Mouse (Mus musculus): ENCODE data around the gene Cxcl3. TPM values are rescaled to one million over a fixed set of nuclear protein-coding genes. Genes with fewer than 3 reads are reported as not detected.

The Cxcl3 gene
- not detected in 2 replicates for polyA plus RNA-seq (2016; fragmentation: Nextera tagmentation; extraction: Ambion mirVana)

- peak within 1 kb of the TSS; percentile 32 for H3K4me3 ChIP-seq (replicated peaks)
- no peaks in the 10 kb centered on the region for H3K9me3 ChIP-seq
- H3K27ac ChIP-seq, result no peak within 1 kb of the TSS
- peaks cover 3% of the 10 kb centered on the region; the same call in 1 of the 2 replicates for H3K4me1 ChIP-seq
- 17% methylated on average over 26 of the region's 26 CpGs for WGBS
- H3K36me3 ChIP-seq (replicated peaks), result no peaks in the 10 kb centered on the region
- peak; percentile 89 for ATAC-seq (ENCODE audit: low FRiP score)
- H3K27me3 ChIP-seq, result no peaks in the 10 kb centered on the region
- H3K4me2 ChIP-seq, result peak within 1 kb of the TSS; percentile 67
- no peak within 1 kb of the TSS for H3K9ac ChIP-seq
Measured at GRCm38 (mm10) chr5:90785659-90786588, at the start of gene Cxcl3. Gene Cxcl3 (plus strand): TSS chr5:90786103.

- no peaks in the 10 kb centered on the region for H3K4me1 ChIP-seq
- no peaks in the 10 kb centered on the region for H3K27me3 ChIP-seq
- no peak for ATAC-seq (ENCODE audit: low FRiP score)
- no peaks in the 10 kb centered on the region for H3K9me3 ChIP-seq
- H3K36me3 ChIP-seq (replicated peaks), result no peaks in the 10 kb centered on the region
- 89% methylated on average over 4 of the region's 4 CpGs for WGBS
- H3K4me2 ChIP-seq, result no peak overlapping the region
- H3K27ac ChIP-seq, result no peak overlapping the region
- H3K4me3 ChIP-seq (replicated peaks), result no peak overlapping the region
- H3K9ac ChIP-seq, result no peak overlapping the region
Measured at GRCm38 (mm10) chr5:90742029-90742428, 43.9 kb upstream of the Cxcl3 start.

DNA sequence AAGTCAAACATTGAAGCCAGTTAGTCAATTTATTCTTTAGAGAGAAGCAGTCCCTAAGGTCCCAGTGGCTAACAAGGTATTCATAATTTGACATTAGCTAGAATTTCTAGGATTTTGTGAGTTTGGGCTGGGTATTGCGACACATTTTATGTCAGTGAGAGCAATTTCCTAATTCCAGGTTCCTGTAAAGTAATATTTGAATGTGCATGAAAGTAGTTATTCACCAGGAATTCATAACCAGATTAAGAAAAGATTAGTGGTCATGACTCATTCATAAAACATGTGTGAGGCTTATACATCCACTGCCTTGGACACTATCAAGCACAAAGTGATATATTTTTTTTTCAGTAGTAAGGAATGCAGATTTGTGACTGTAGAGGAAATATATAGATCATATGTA lies 32.0 kb upstream of the Cxcl3 start:
- peaks cover 18% of the 10 kb centered on the region for H3K4me1 ChIP-seq
- peaks cover 10% of the 10 kb centered on the region for H3K27me3 ChIP-seq
- H3K4me3 ChIP-seq (replicated peaks), result no peak overlapping the region
- no peak overlapping the region for H3K27ac ChIP-seq
- H3K4me2 ChIP-seq, result no peak overlapping the region
- WGBS, result 97% methylated on average over 1 of the region's 1 CpGs
- H3K36me3 ChIP-seq (replicated peaks), result no peaks in the 10 kb centered on the region
- H3K9me3 ChIP-seq, result no peaks in the 10 kb centered on the region
- no peak overlapping the region for H3K9ac ChIP-seq
- ATAC-seq (ENCODE audit: low FRiP score), result no peak

DNA sequence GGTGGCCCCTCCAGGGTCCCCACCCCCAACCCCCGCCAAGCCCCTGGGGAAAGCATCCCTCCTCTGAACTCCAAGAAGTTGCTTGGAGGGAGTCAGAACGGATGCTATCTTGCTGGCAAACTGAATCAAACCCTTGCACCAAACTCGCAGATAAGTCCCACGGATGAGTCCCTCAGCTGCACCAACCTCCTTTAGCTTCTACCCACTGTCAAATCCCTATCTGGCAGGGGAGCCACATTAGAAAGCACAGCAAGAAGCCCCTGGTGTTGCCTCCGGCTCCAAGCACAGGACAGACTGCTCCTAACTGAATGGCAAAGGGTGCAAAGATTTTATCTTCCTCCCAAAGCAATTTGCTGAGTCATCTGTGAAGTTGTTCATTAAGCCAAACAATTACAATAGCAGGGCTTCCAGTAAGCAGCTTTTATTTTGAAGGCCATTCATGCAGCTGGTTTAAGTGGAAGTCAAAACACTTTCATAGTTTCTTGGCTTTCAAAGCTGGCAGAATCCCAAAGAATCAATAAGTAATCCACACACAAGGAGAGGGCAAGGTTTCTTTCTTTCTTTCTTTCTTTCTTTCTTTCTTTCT lies 27.8 kb upstream of the Cxcl3 start:
- peaks cover 24% of the 10 kb centered on the region for H3K27me3 ChIP-seq
- H3K27ac ChIP-seq, result no peak overlapping the region
- no peak for ATAC-seq (ENCODE audit: low FRiP score)
- peaks cover 27% of the 10 kb centered on the region for H3K4me1 ChIP-seq
- no peaks in the 10 kb centered on the region for H3K36me3 ChIP-seq (replicated peaks)
- 32% methylated on average over 5 of the region's 5 CpGs for WGBS
- H3K9ac ChIP-seq, result no peak overlapping the region
- H3K4me3 ChIP-seq (replicated peaks), result no peak overlapping the region
- H3K4me2 ChIP-seq, result no peak overlapping the region
- H3K9me3 ChIP-seq, result no peaks in the 10 kb centered on the region

- H3K27me3 ChIP-seq, result peaks cover 24% of the 10 kb centered on the region
- H3K4me3 ChIP-seq (replicated peaks), result peak within 1 kb of the TSS; percentile 42
- H3K9ac ChIP-seq, result peak within 1 kb of the TSS; percentile 40
- H3K9me3 ChIP-seq, result no peaks in the 10 kb centered on the region
- peak; percentile 70; the same call in 1 of the 2 replicates for ATAC-seq (ENCODE audit: low FRiP score)
- H3K27ac ChIP-seq, result no peak within 1 kb of the TSS
- peak within 1 kb of the TSS; percentile 74 for H3K4me2 ChIP-seq
- H3K36me3 ChIP-seq (replicated peaks), result no peaks in the 10 kb centered on the region
- 3% methylated on average over 32 of the region's 32 CpGs for WGBS
- H3K4me1 ChIP-seq, result peaks cover 27% of the 10 kb centered on the region
Measured at GRCm38 (mm10) chr5:90759077-90760065, 26.5 kb upstream of the Cxcl3 start, which contains the start of gene Cxcl5. Gene Cxcl5 (plus strand): TSS chr5:90759360.

GRCm38 (mm10) chr5:90760303-90760702 lies 25.6 kb upstream of the Cxcl3 start:
- Histone ChIP-seq H3K27ac (no peak overlapping the region), H3K4me3 (replicated peaks) (no peak overlapping the region), H3K27me3 (peaks cover 24% of the 10 kb centered on the region), H3K36me3 (replicated peaks) (no peaks in the 10 kb centered on the region), H3K9me3 (no peaks in the 10 kb centered on the region), H3K4me2 (no peak overlapping the region), H3K9ac (no peak overlapping the region), H3K4me1 (peaks cover 27% of the 10 kb centered on the region)
- no peak for ATAC-seq (ENCODE audit: low FRiP score)
- WGBS, result 51% methylated on average over 4 of the region's 4 CpGs

- Histone ChIP-seq H3K4me1 (peaks cover 27% of the 10 kb centered on the region), H3K4me3 (replicated peaks) (no peak overlapping the region), H3K9me3 (no peaks in the 10 kb centered on the region), H3K36me3 (replicated peaks) (no peaks in the 10 kb centered on the region), H3K9ac (no peak overlapping the region), H3K27me3 (peaks cover 24% of the 10 kb centered on the region), H3K27ac (no peak overlapping the region), H3K4me2 (no peak overlapping the region)
- 89% methylated on average over 2 of the region's 2 CpGs for WGBS
- ATAC-seq (ENCODE audit: low FRiP score), result no peak
Measured at GRCm38 (mm10) chr5:90760844-90761243, 25.1 kb upstream of the Cxcl3 start.

- Histone ChIP-seq H3K4me3 (replicated peaks) (no peak overlapping the region), H3K27ac (no peak overlapping the region), H3K36me3 (replicated peaks) (no peaks in the 10 kb centered on the region), H3K4me2 (no peak overlapping the region), H3K9me3 (no peaks in the 10 kb centered on the region), H3K4me1 (peaks cover 21% of the 10 kb centered on the region), H3K27me3 (peaks cover 24% of the 10 kb centered on the region), H3K9ac (no peak overlapping the region)
- 82% methylated on average over 3 of the region's 3 CpGs for WGBS
- no peak for ATAC-seq (ENCODE audit: low FRiP score)
Measured at GRCm38 (mm10) chr5:90761834-90762233, 24.1 kb upstream of the Cxcl3 start.

- Histone ChIP-seq H3K4me2 (no peak overlapping the region), H3K36me3 (replicated peaks) (no peaks in the 10 kb centered on the region), H3K9me3 (no peaks in the 10 kb centered on the region), H3K27ac (no peak overlapping the region), H3K9ac (no peak overlapping the region), H3K4me3 (replicated peaks) (no peak overlapping the region), H3K27me3 (peaks cover 12% of the 10 kb centered on the region), H3K4me1 (peaks cover 8% of the 10 kb centered on the region)
- ATAC-seq (ENCODE audit: low FRiP score), result no peak
- WGBS, result 78% methylated on average over 12 of the region's 12 CpGs
Measured at GRCm38 (mm10) chr5:90763912-90764665, 21.8 kb upstream of the Cxcl3 start.

- H3K27ac ChIP-seq, result no peak overlapping the region
- no peaks in the 10 kb centered on the region for H3K36me3 ChIP-seq (replicated peaks)
- no peaks in the 10 kb centered on the region for H3K4me1 ChIP-seq
- H3K9ac ChIP-seq, result no peak overlapping the region
- H3K4me3 ChIP-seq (replicated peaks), result no peak overlapping the region
- no peak overlapping the region for H3K4me2 ChIP-seq
- H3K9me3 ChIP-seq, result no peaks in the 10 kb centered on the region
- 82% methylated on average over 8 of the region's 8 CpGs for WGBS
- H3K27me3 ChIP-seq, result 0 out of 2 replicates have a peak, but pooled peaks cover 4% of the 10 kb centered on the region
- ATAC-seq (ENCODE audit: low FRiP score), result no peak
Measured at GRCm38 (mm10) chr5:90765821-90766606, 19.9 kb upstream of the Cxcl3 start.

GRCm38 (mm10) chr5:90768218-90768617 lies 17.7 kb upstream of the Cxcl3 start, which contains the start of gene Ppbp:
Gene Ppbp (plus strand): TSS chr5:90768518.
- Histone ChIP-seq H3K9me3 (no peaks in the 10 kb centered on the region), H3K4me1 (no peaks in the 10 kb centered on the region), H3K4me3 (replicated peaks) (no peak within 1 kb of the TSS), H3K27me3 (no peaks in the 10 kb centered on the region), H3K27ac (no peak within 1 kb of the TSS), H3K36me3 (replicated peaks) (no peaks in the 10 kb centered on the region), H3K4me2 (no peak within 1 kb of the TSS), H3K9ac (no peak within 1 kb of the TSS)
- 73% methylated on average over 3 of the region's 3 CpGs for WGBS
- no peak for ATAC-seq (ENCODE audit: low FRiP score)
